Mouse (Mus musculus) CH12F3 (cell line): Measurements from ENCODE around the gene Elane.

ENCODE experiments used
- in situ Hi-C: fragments of 300-500 bp; cut with MboI; formaldehyde crosslinking; loops from 2 replicates; pipeline ENCODE4 v1.14.3; 2020; ENCODE audit warnings: low sequenced_read_pairs

The Elane gene

DNA sequence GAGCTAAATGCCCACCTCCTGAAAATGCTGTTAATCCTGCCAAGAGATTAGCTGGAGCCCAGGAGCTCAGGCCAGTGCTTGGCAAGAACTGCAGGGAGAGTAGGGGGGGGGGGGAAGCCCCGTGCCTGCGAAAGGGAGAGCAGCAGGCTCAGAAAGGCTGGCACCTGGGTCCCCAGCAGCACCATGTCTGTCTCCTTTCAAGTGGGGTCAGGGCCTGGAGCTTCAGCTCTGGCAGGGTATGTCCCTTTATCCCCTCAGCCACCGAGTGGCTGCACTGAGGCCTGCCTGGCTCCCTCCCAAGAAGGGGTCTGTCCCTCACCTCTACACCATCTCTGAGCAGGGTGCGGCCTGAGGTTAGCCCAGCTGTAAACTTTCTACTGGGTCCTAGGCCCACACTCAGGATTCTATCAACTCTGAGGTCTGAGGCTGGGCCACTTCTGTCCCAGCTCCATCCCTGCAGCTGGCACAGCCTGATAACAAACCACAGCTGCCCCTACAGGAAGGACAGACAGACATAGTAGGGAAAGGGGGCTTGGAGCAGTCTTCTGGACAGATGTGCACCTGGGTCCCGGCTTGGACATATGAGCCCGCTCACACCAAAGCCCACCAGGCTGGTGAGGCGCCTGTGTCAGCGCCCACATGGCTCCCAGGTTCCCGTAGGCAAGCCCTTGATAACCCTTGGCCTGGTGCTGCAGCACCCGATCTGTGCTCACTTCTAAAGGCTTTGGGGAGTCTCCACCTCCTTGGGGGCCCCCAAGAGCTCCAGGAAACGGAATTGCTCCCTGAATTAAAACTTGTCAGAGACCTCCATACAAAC is 28.3 kb downstream of the Elane start:
- in situ Hi-C loops: no loop called here

- in situ Hi-C loops: no loop called here
These were observed 29.0 kb downstream of the Elane start for GRCm38 (mm10) chr10:79914948-79915596.

- in situ Hi-C loops: no loop called here
These were observed 30.0 kb downstream of the Elane start for GRCm38 (mm10) chr10:79916081-79916480.

DNA sequence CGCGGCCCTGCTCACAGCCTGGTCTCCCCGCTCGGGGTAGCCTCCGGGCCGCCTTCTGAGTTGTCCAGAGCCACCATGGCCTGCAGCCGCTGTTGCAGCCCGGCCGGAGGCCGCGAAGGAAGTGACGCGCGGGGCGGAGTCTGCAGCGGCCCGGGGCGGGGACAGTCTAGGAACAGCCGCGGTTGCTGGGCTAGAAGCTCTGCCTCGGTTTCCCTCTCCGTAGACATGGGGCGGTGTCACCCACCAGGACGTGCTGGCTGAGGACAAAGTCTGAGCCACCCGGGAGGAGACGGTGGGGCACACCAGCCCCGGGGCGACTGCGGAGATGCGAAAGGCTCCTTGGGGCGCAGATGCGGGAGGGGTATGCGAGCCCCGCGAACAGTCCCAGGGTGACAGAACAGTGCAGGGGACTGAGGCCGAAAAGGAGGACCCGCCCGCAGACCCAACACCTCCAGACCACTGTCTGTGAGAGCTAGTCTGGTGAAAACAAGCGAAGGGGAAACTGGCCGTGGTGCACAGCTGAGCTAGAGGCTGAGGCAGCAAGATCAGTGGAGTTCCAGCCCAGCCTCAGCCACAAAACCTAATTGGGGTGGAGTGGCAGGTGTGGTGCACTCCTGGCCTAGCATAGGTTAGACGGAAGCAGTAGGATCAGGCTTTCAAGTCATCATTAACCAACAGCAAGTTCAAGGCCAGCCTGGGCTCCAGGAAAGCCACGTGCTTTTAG is 30.9 kb downstream of the Elane start, which contains the start of gene Kiss1r:
Kiss1r (plus strand) TSS at position 164 of the 724 bp plus-strand sequence.
- in situ Hi-C loops: no loop called here

GRCm38 (mm10) chr10:79917532-79918100 is 31.6 kb downstream of the Elane start:
- in situ Hi-C loops: no loop called here

GRCm38 (mm10) chr10:79918231-79919078 is 32.4 kb downstream of the Elane start:
- in situ Hi-C loops: no loop called here

- in situ Hi-C loops: no loop called here
These were observed 33.3 kb downstream of the Elane start for GRCm38 (mm10) chr10:79919251-79919849.

- in situ Hi-C loops: loop anchor here (5.0 kb wide), 1 partner anchor 37 kb away; no protein-coding TSS in a partner anchor
These were observed 34.2 kb downstream of the Elane start for GRCm38 (mm10) chr10:79920056-79920890.

GRCm38 (mm10) chr10:79920958-79921535 is 35.0 kb downstream of the Elane start, which contains the start of gene R3hdm4:
R3hdm4 (minus strand) TSS chr10:79921208.
- in situ Hi-C loops: loop anchor here (5.0 kb wide), 1 partner anchor 36 kb away; no protein-coding TSS in a partner anchor

DNA sequence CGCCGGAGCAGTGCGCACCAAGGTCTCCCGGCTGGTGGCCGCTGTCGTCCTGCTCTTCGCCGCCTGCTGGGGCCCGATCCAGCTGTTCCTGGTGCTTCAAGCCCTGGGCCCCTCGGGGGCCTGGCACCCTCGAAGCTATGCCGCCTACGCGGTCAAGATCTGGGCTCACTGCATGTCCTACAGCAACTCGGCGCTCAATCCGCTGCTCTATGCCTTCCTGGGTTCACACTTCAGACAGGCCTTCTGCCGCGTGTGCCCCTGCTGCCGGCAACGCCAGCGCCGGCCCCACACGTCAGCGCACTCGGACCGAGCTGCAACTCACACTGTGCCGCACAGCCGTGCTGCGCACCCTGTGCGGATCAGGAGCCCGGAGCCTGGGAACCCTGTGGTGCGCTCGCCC is 35.5 kb downstream of the Elane start:
- in situ Hi-C loops: loop anchor here (5.0 kb wide), 1 partner anchor 36 kb away; no protein-coding TSS in a partner anchor

DNA sequence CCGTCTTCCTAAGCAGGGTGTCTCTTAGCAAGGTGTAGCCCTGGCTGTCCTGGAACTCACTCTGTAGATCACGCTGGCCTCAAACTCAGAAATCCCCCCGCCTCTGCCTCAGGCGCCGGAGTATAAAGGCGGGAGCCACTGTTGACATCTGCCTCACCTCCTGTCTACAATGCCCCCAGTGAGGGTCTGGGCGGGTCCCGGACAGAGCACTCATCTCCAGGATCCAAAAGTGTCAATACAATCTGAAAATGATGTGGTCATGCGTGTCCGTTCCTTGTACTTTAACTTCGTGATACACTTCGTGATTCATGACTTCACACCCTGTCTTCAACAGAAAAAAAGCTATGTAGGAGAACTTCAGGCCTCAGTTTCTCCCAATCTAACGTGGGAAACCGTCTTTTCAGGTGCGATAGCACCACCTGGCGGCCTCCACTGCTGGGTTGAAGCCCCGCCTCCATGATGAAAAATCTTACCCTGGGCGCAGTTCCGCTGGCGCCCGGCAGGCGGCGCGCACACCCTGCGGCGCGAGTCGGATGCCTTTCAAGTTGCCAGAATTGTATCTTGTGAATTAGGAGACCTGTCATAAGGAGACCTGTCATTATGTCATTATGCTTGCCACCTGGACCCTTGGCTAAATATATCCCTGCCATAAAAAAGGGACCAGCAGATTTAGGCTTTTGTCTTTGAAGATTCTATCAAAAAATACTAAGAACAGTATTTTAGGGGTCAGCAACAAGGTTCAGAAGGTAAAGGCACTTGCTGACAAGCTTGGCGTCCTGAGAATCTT is 39.1 kb downstream of the Elane start:
- in situ Hi-C loops: loop anchor here (5.0 kb wide), 1 partner anchor 32 kb away; no protein-coding TSS in a partner anchor

GRCm38 (mm10) chr10:79925785-79926490 is 39.9 kb downstream of the Elane start:
- in situ Hi-C loops: no loop called here

DNA sequence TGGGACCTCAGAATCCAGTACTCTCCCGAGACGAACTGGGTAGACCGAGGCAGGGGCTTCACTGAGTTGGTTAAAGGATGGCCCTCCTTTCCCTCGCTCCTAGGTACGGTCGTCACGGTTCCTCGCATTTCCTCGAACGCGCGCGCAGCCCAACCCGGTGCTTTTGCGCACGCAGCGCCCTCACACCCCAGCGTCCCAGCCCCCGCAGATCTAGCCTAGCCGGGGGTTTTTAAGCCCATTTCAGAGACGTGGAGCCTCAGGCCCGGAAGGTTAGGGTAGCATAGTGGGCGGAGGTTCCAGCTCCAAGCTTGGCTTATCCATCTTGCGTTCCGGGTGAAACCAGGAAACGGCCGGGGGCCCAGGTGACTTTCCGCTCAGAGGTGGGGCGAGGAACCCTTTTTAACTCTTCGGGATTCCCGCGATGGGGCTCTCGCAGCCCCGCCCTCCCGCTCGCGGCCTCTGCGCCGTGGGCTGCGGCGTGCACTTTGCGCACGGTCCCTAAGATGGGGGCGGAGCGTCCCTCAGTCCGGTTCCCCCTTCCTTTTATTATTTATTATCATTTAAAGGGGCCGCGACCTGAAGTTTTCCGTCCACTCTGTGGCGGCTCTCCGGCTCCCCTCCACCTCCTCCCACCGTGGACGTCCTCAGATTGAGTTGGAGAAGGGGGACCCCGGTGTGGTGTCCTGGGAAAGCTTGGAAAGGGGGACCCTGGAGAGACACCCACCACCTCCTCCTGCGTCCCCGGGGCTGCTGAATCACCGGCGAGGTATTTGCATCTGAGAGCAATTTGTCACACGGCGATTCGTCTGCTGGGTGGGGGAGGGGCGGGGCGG is 40.7 kb downstream of the Elane start, which contains the start of gene Arid3a:
Arid3a (plus strand) TSS at position 553 of the 833 bp plus-strand sequence.
- in situ Hi-C loops: no loop called here

DNA sequence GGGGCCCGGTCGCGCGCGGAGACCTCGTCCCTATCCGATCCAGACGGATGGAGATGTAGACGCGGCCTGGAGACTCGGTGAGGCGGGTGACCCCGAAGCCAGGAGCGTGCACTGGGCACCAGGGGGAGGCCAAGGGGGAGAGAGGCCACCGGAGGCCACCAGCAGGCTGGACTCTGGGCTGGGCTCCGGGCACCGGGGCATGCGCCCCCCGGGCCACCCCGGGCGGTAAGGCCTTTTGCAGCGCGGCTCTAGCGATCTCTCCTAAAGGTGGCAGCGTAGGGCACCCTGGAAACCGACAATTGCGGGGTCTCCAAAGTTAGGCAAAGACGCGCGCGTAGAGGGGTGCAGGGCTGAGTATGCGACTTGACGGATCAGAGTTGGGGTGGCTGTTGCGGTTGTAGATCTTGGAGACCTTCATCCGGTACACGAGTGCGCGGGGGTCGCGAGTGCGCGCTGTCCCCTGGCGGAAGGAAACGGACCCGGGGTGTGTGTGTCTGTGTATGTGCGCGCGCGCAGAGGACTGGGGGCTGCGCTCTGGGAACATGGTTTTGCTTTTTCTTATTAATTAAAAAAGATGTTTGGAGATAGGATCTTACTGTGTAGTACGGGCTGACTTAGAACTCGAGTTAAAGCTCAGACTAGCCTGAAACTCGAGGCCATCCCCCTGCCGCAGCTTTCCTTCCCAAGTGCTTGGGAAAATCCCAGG is 41.4 kb downstream of the Elane start:
- in situ Hi-C loops: no loop called here

DNA sequence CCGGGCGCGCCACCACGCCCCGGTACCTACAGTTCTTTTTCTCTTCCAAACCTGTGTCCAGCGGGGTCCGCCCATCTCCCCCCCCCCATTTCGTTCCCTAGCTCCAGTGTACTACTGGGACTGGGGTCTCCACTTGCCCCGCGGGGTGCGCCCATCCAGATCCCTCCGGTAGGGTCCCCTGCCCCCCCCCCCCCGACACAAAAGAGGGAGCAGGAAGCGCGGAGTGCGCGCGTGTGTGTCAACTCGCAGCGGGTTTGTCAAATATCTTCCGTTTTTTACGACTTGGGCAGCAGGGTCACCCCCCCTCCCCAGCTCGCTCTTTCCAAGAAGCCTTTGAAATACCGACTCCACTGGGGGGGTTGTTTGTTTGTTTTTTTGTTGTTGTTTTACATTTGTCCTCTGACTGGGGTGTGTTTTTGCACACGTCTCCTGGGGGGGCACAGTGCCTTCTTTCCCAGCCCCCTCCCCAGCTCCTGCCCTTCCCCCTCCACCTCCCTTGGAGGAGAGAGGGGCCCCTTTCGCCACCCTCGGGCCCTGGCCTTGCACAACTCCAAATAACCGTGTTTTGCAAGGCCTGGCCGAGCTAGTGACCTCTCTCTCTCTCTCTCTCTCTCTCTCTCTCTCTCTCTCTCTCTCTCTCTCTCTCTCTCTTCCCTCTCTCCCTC is 42.1 kb downstream of the Elane start:
- in situ Hi-C loops: no loop called here
